Mouse (Mus musculus): ENCODE measurements around the gene Sema4d.

Sema4d gene

GRCm38 (mm10) chr13:51736007-51736911, 57.3 kb downstream of the Sema4d start:
- intact Hi-C loops (cut with DNase I): no loop called here

GRCm38 (mm10) chr13:51734556-51734955, 59.0 kb downstream of the Sema4d start:
- intact Hi-C loops (cut with DNase I): no loop called here

- intact Hi-C loops (cut with DNase I): no loop called here
These were observed 61.4 kb downstream of the Sema4d start for GRCm38 (mm10) chr13:51732097-51732664.

- intact Hi-C loops (cut with DNase I): no loop called here
These were observed 62.1 kb downstream of the Sema4d start for GRCm38 (mm10) chr13:51731474-51731873.

- intact Hi-C loops (cut with DNase I): loop anchor here (10.0 kb wide), 1 partner anchor 55 kb away; no protein-coding TSS in a partner anchor
These were observed 63.6 kb downstream of the Sema4d start for GRCm38 (mm10) chr13:51729887-51730361.

- intact Hi-C loops (cut with DNase I): loop anchor here (10.0 kb wide), 1 partner anchor 57 kb away; no protein-coding TSS in a partner anchor
These were observed 66.2 kb downstream of the Sema4d start for GRCm38 (mm10) chr13:51727364-51727763.

GRCm38 (mm10) chr13:51725926-51726574, 67.5 kb downstream of the Sema4d start:
- intact Hi-C loops (cut with DNase I): loop anchor here (10.0 kb wide), 1 partner anchor 59 kb away; no protein-coding TSS in a partner anchor

- intact Hi-C loops (cut with DNase I): loop anchor here (10.0 kb wide), 1 partner anchor 59 kb away; no protein-coding TSS in a partner anchor
These were observed 68.1 kb downstream of the Sema4d start for GRCm38 (mm10) chr13:51725446-51725845.

GRCm38 (mm10) chr13:51724566-51724965, 69.0 kb downstream of the Sema4d start:
- intact Hi-C loops (cut with DNase I): loop anchor here (10.0 kb wide), 1 partner anchor 60 kb away; no protein-coding TSS in a partner anchor

- intact Hi-C loops (cut with DNase I): loop anchor here (10.0 kb wide), 1 partner anchor 62 kb away; no protein-coding TSS in a partner anchor
These were observed 70.4 kb downstream of the Sema4d start for GRCm38 (mm10) chr13:51723114-51723513.

- intact Hi-C loops (cut with DNase I): loop anchor here (10.0 kb wide), 1 partner anchor 64 kb away; no protein-coding TSS in a partner anchor
These were observed 73.0 kb downstream of the Sema4d start for GRCm38 (mm10) chr13:51720556-51720955.

- intact Hi-C loops (cut with DNase I): no loop called here
These were observed 74.3 kb downstream of the Sema4d start for GRCm38 (mm10) chr13:51719256-51719655.

- intact Hi-C loops (cut with DNase I): no loop called here
These were observed 76.9 kb downstream of the Sema4d start for GRCm38 (mm10) chr13:51716350-51717263.

GRCm38 (mm10) chr13:51712022-51712421, 81.5 kb downstream of the Sema4d start:
- intact Hi-C loops (cut with DNase I): no loop called here

GRCm38 (mm10) chr13:51710738-51711137, 82.8 kb downstream of the Sema4d start:
- intact Hi-C loops (cut with DNase I): no loop called here

- intact Hi-C loops (cut with DNase I): no loop called here
These were observed 87.4 kb downstream of the Sema4d start for GRCm38 (mm10) chr13:51705882-51706854.

- intact Hi-C loops (cut with DNase I): no loop called here
These were observed 89.7 kb downstream of the Sema4d start for GRCm38 (mm10) chr13:51703893-51704292.

- intact Hi-C loops (cut with DNase I): no loop called here
These were observed 95.2 kb downstream of the Sema4d start for GRCm38 (mm10) chr13:51698318-51698717.

GRCm38 (mm10) chr13:51697897-51698296, 95.7 kb downstream of the Sema4d start:
- intact Hi-C loops (cut with DNase I): no loop called here
